Mouse (Mus musculus) cerebellum, adult 2 months (tissue): ENCODE measurements at regions not wholly inside any gene's neighbourhood (a gene's known extent, or its start where the extent isn't known, plus 50 kb on each side); places are given as distances from the start of the nearest gene placed in this dataset.

Experiments
- CTCF ChIP-seq: fragments of 200-500 bp; IDR thresholded peaks from 2 replicates; pipeline ENCODE4 v1.5.1; 2011; ENCODE audit warnings: low read depth, mild to moderate bottlenecking, control low read depth, low read length, moderate library complexity, borderline replicate concordance; ENCODE audit not compliant: insufficient read depth
- POLR2A ChIP-seq: fragments of 200-500 bp; IDR thresholded peaks from 2 replicates; pipeline ENCODE4 v1.6.1; 2011; ENCODE audit warnings: low read length, control low read depth, borderline replicate concordance; ENCODE audit not compliant: insufficient read depth

GRCm38 (mm10) chr12:9095061-9095460 lies 65.3 kb downstream of the Ttc32 start:
- TF ChIP-seq CTCF = no peak
- no peak for TF ChIP-seq POLR2A
